In genomic region chr13:107506832-107507231, GRCm38 (mm10) we compare ENCODE assay signal across 17 mouse cellular contexts.
"Had no signal": no experiment of that assay in that cellular context is flagged by ENCODE, and none has a peak within 500 bp of the region (broad histone marks: within the 10 kb centered on the region; RNA-seq: fewer than 3 reads in every experiment).

No protein-coding gene starts in this region.

- H3K4me2 ChIP-seq: liver, embryonic 12.5 days; lung, embryonic 14.5 days; midbrain, embryonic 12.5 days; neural tube, embryonic 12.5 days had no signal

- H3K9ac ChIP-seq: liver, embryonic 12.5 days; liver, embryonic 14.5 days; lung, embryonic 14.5 days; midbrain, embryonic 12.5 days; neural tube, embryonic 12.5 days had no signal

- H3K4me3 ChIP-seq: liver, embryonic 12.5 days; midbrain, embryonic 12.5 days; myocyte; neural tube, embryonic 12.5 days had no signal

- DNase-seq: lung, adult 18-20 months; lung, embryonic 14.5 days; lung, postnatal 10 days; lung, postnatal 4 days; midbrain, embryonic 14.5 days; retina, postnatal 1 day; right cerebral cortex, adult 18-20 months; right cerebral cortex, postnatal 4 days; spleen, adult 18-20 months; thymus, adult 18-20 months; thymus, postnatal 14 days; thymus, postnatal 36 days had no signal

- H3K9me3 ChIP-seq: liver, embryonic 12.5 days; midbrain, embryonic 12.5 days; neural tube, embryonic 12.5 days had no signal

- H3K27ac ChIP-seq: liver, embryonic 12.5 days; liver, embryonic 14.5 days; midbrain, embryonic 12.5 days; neural tube, embryonic 12.5 days had no signal

- H3K27me3 ChIP-seq: liver, embryonic 12.5 days; midbrain, embryonic 12.5 days; neural tube, embryonic 12.5 days had no signal

- ATAC-seq: liver, embryonic 12.5 days had no signal

- H3K36me3 ChIP-seq: liver, embryonic 12.5 days; midbrain, embryonic 12.5 days; neural tube, embryonic 12.5 days had no signal

- H3K4me1 ChIP-seq: liver, embryonic 12.5 days had no signal
